Mouse (Mus musculus) heart, embryonic 10.5 days (tissue): ENCODE data around the gene Irx3. TPM values are rescaled to one million over a fixed set of nuclear protein-coding genes. Genes with fewer than 3 reads are reported as not detected.

Source experiments
- DNase-seq: peaks from one replicate; pipeline ENCODE4 v3.0.0-alpha.2; 2017; ENCODE audit warnings: low spot score
- H3K27ac ChIP-seq: fragments of 300-500 bp; sonication (generic); 2 replicates; pipeline ENCODE4 v1.5.1; 2016; ENCODE audit warnings: mild to moderate bottlenecking
- H3K27me3 ChIP-seq: fragments of 300-500 bp; sonication (generic); 2 replicates; pipeline ENCODE4 v1.6.1; 2016; ENCODE audit warnings: mild to moderate bottlenecking; ENCODE audit not compliant: poor library complexity, insufficient read depth, severe bottlenecking
- H3K36me3 ChIP-seq: fragments of 300-500 bp; sonication (generic); 2 replicates; pipeline ENCODE4 v1.6.1; 2016; ENCODE audit warnings: mild to moderate bottlenecking, moderate library complexity
- H3K4me1 ChIP-seq: fragments of 300-500 bp; sonication (generic); 2 replicates; pipeline ENCODE4 v1.6.1; 2016; ENCODE audit warnings: mild to moderate bottlenecking
- H3K4me3 ChIP-seq: fragments of 300-500 bp; sonication (generic); 2 replicates; pipeline ENCODE4 v1.5.1; 2016; ENCODE audit warnings: mild to moderate bottlenecking, moderate library complexity
- H3K9me3 ChIP-seq: fragments of 300-500 bp; sonication (generic); 2 replicates; pipeline ENCODE4 v1.6.1; 2016; ENCODE audit warnings: mild to moderate bottlenecking, moderate library complexity
- WGBS: fragments of 180-500 bp; shearing (Covaris S2); methylation state at CpG from one replicate; pipeline ENCODE4 v1.1.7; 2016; 5-methylcytosine and 5-hydroxymethylcytosine counted together
- polyA plus RNA-seq: library from polyadenylated mRNA; unstranded; fragments of >200 nt; fragmentation: Nextera tagmentation; extraction: Ambion mirVana; gene quantifications from 2 replicates; pipeline ENCODE4 v1.2.1, GENCODE M21; 2016

Irx3 gene
- polyA plus RNA-seq, 1 experiment from 2014 or later, result 13.5 TPM

- Histone ChIP-seq H3K27ac (no peak overlapping the region), H3K36me3 (no peaks in the 10 kb centered on the region), H3K27me3 (peaks cover 46% of the 10 kb centered on the region), H3K9me3 (no peaks in the 10 kb centered on the region), H3K4me1 (peaks cover 22% of the 10 kb centered on the region), H3K4me3 (no peak overlapping the region)
- 92% methylated on average over 4 of the region's 4 CpGs for WGBS
- no peak for DNase-seq
Observed at GRCm38 (mm10) chr8:91814106-91814505, 12.2 kb upstream of the Irx3 start.

- Histone ChIP-seq H3K27me3 (peaks cover 78% of the 10 kb centered on the region), H3K27ac (peak overlapping the region; percentile 80; the same call in 1 of the 2 replicates)
- 6% methylated on average over 12 of the region's 12 CpGs for WGBS
Observed at GRCm38 (mm10) chr8:91806720-91807241, 4.9 kb upstream of the Irx3 start.

GRCm38 (mm10) chr8:91806084-91806719 lies 4.3 kb upstream of the Irx3 start:
- Histone ChIP-seq H3K27ac (peak overlapping the region; percentile 80), H3K4me3 (peak overlapping the region; percentile 53)

More at GRCm38 (mm10) chr8:91806720-91807241, 4.9 kb upstream of the Irx3 start:
- Histone ChIP-seq H3K36me3 (no peaks in the 10 kb centered on the region), H3K4me3 (peak overlapping the region; percentile 53), H3K4me1 (peaks cover 43% of the 10 kb centered on the region), H3K9me3 (no peaks in the 10 kb centered on the region)
- DNase-seq, result no peak

DNA sequence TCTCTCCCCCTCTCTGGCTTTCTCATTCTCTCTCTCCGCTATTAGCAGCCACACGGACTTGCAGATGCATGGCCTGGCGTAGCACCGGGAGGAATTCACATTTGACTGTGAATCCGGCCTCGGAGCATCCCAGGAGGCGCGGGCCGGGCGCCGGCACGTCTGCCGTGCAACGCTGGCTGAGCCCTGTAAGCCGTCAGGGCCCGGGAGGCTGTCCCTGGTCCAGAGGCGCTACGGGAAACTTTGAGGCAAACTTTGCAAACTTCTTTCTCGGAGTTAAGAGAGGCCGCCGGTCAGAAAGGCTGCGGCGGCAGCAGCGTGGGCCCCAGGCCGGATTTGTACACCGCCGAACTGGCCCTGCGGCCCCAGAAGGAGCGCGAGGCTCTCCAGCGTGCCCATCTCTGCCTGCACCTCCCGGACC lies 3.4 kb upstream of the Irx3 start:
- no peaks in the 10 kb centered on the region for H3K9me3 ChIP-seq
- peaks cover 83% of the 10 kb centered on the region for H3K27me3 ChIP-seq
- H3K27ac ChIP-seq, result peak overlapping the region; percentile 80
- peak overlapping the region; percentile 53 for H3K4me3 ChIP-seq
- no peaks in the 10 kb centered on the region for H3K36me3 ChIP-seq
- H3K4me1 ChIP-seq, result peaks cover 51% of the 10 kb centered on the region
- DNase-seq, result no peak
- WGBS, result under 1% methylated on average over 32 of the region's 32 CpGs

More at GRCm38 (mm10) chr8:91806084-91806719, 4.3 kb upstream of the Irx3 start:
- no peak for DNase-seq
- Histone ChIP-seq H3K36me3 (no peaks in the 10 kb centered on the region), H3K4me1 (peaks cover 43% of the 10 kb centered on the region), H3K27me3 (peaks cover 80% of the 10 kb centered on the region), H3K9me3 (no peaks in the 10 kb centered on the region)
- WGBS, result 2% methylated on average over 33 of the region's 33 CpGs

DNA sequence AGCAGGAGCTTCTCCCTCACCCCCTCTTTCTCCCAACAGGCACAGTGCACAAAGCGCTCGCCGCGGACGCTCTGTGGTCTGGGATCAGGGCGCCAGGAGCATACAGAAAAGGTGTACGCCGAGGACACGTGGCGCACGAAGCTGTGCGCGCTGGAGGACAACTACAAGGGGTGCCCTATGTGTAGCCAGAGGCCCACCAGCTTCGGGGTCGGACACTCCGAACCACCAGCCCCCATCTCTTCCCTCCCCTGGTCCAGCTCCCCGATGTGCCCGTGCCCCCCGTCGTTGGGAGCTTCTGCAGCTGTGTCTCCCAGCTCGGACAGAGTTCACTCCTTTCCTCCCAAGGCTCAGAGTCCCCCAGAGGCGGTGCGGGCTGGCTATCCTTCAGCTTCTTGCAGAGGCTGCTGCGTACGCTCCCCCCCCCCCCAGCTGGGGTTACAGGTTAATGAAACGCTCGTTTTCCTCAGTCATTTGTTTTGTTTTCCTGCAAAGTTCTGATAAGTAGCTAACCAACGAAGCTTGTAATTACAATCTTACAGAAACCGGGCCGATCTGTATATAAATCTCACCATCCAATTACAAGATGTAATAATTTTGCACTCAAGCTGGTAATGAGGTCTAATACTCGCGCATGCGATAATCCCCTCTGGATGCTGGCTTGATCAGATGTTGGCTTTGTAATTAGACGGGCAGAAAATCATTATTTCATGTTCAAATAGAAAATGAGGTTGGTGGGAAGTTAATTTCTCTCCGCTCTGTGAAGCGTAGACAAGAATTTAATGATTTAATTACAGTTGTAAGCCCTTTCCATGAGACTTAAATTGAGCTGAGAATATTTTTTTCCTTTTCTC lies 2.8 kb upstream of the Irx3 start:
- H3K27ac ChIP-seq, result peak overlapping the region; percentile 56
- 2% methylated on average over 36 of the region's 36 CpGs for WGBS

GRCm38 (mm10) chr8:91803515-91804402 lies 1.9 kb upstream of the Irx3 start:
- no peak for DNase-seq
- peak overlapping the region; percentile 56 for H3K27ac ChIP-seq
- H3K4me1 ChIP-seq, result peaks cover 62% of the 10 kb centered on the region
- peaks cover 11% of the 10 kb centered on the region; the same call in 1 of the 2 replicates for H3K36me3 ChIP-seq
- peak overlapping the region; percentile 43 for H3K4me3 ChIP-seq
- no peaks in the 10 kb centered on the region for H3K9me3 ChIP-seq
- peaks cover 83% of the 10 kb centered on the region for H3K27me3 ChIP-seq
- 11% methylated on average over 28 of the region's 28 CpGs for WGBS

More for the DNA sequence above, 2.8 kb upstream of the Irx3 start:
- H3K4me3 ChIP-seq, result peak overlapping the region; percentile 53
- H3K4me1 ChIP-seq, result peaks cover 57% of the 10 kb centered on the region
- H3K27me3 ChIP-seq, result peaks cover 83% of the 10 kb centered on the region
- no peaks in the 10 kb centered on the region for H3K9me3 ChIP-seq
- DNase-seq, result no peak
- H3K36me3 ChIP-seq, result peaks cover 3% of the 10 kb centered on the region; the same call in 1 of the 2 replicates

DNA sequence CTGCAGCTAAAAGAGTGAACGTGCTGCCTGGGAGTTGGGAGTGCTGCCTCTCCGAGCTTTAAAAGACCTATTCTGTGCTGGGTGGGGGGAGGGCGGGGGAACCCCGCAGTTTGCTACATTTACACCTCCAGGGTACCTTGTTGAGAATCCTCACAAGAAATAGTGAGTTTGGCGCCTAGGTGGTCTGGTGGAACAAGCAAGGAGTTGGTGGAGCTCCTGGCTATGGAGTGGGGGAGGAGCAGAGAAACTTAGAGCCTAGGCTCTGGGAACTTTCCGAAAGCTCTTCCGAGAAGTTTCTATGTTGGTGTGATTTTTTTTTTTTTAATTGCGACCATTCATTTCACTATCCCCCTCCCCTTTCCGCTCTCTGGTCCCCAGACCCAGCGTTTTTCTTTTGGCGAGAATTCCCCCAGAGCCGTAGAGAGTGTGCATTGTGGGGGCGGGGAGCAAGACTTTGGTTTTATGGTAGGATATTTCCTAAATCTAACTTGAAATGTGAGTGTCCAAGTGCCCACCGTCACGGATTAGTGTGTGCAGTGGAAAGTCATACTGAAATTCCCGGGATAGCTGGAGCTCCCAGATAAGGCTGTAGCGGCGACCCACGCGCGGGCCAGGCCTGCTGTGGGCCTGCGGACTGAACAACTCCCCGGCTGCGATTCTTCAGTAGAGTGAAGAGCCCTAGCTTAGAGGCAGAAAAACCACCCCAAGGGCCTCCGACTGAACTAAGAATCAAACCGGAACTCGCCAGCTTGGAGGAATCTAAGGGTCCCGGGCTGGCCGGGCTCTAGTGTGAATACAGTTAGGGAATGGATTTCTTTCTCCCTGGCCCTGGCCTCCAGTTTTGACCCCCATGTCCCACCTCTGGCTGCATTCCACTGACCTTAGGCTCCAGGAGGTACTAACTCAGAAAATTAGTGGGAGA lies 795 bp upstream of the Irx3 start:
- Histone ChIP-seq H3K27me3 (peaks cover 83% of the 10 kb centered on the region), H3K4me3 (peak overlapping the region; percentile 80), H3K4me1 (peaks cover 71% of the 10 kb centered on the region), H3K9me3 (no peaks in the 10 kb centered on the region), H3K36me3 (peaks cover 14% of the 10 kb centered on the region; the same call in 1 of the 2 replicates), H3K27ac (peak overlapping the region; percentile 91)
- whole genome bisulfite sequencing, result 1% methylated on average over 29 of the region's 29 CpGs
- DNase-seq, result no peak

DNA sequence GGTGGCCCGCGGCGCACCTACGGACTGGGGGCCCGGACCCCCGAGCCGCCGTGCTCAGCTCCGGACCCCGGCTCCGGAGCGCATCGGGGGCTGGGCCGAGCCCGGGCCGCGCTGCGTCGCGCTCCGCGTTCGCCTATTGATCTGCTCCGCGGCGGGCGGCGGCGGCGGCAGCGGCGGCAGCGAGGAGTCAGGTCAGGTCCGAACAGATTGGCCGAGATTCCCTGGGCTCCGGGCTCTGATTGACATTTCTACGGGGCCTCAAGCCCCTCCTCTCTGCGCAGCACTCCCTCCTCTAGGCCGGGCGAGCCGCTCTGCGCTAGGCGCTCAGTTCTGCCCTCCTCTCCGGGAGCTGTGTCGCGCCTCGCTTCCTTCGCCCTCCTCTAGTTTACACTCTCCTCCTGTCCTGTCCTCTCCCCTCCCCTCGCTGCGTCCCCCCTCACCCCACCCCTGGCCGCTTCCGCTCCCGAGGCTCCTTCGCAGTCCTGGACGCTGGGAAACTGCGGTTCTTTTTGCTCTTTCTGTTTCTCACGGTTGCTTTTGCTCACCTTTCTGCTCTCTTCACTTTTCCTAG lies 541 bp downstream of the Irx3 start:
- Histone ChIP-seq H3K4me3 (peak overlapping the region; percentile 80), H3K9me3 (no peaks in the 10 kb centered on the region), H3K27me3 (peaks cover 83% of the 10 kb centered on the region), H3K36me3 (peaks cover 14% of the 10 kb centered on the region; the same call in 1 of the 2 replicates), H3K4me1 (peaks cover 69% of the 10 kb centered on the region), H3K27ac (peak overlapping the region; percentile 91)
- WGBS, result under 1% methylated on average over 51 of the region's 57 CpGs
- peak; percentile 89 for DNase-seq

- Histone ChIP-seq H3K27me3 (peaks cover 83% of the 10 kb centered on the region), H3K9me3 (no peaks in the 10 kb centered on the region), H3K4me3 (peak overlapping the region; percentile 80), H3K27ac (peak overlapping the region; percentile 91), H3K36me3 (peaks cover 14% of the 10 kb centered on the region; the same call in 1 of the 2 replicates), H3K4me1 (peaks cover 63% of the 10 kb centered on the region)
- no peak for DNase-seq
- WGBS, result under 1% methylated on average over 64 of the region's 64 CpGs
Observed at GRCm38 (mm10) chr8:91800523-91801240, 1.2 kb downstream of the Irx3 start.

DNA sequence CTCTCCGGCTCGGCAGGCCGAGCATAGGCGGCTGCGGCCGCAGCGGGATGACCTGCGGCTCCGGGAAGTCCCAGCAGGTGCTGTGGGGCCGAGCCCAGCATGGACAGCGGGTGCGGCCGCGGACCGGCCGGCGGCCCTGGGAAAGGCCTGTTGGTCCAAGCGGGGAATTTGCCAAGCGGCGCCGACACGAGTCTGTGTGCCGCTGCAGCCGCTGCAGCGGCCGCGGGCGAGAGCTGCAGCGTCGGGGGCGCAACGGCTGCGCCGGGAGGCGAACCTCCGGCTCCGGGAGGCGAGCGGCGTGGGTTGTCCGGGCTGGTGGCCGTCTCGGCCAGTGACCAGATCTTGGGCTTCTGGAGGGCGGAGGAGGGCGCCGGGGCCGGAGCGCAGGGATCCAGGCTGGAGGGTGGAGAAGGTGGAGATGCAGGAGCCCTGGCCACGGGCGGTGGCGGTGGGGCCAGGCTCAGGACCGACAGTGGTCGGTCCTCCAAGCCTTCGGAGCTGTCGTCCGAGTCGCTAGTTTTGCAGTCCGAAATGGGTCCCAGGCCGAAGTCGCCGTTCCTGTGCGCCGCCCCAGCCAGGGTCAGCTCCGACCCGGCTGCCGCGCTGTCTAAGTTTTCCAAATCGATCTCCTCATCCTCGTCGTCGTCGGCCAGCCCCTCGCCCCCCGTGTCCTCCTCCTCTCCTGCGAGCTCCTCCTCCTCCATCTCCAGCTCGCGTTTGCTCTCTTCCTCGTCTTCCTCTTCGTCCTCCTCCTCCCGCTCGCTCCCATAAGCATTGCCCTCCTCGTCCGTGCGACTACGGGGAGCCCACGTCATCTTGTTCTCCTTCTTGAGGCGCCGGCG lies 2.0 kb downstream of the Irx3 start:
- Histone ChIP-seq H3K27ac (peak overlapping the region; percentile 91), H3K36me3 (peaks cover 14% of the 10 kb centered on the region; the same call in 1 of the 2 replicates)

More for the DNA sequence above, 2.0 kb downstream of the Irx3 start:
- DNase-seq, result no peak
- Histone ChIP-seq H3K27me3 (peaks cover 80% of the 10 kb centered on the region), H3K4me3 (peak overlapping the region; percentile 80), H3K9me3 (no peaks in the 10 kb centered on the region), H3K4me1 (peaks cover 56% of the 10 kb centered on the region)
- under 1% methylated on average over 89 of the region's 89 CpGs for WGBS
